Mouse (Mus musculus): ENCODE data around the gene Gm9887.

GRCm38 (mm10) chr12:69366424-69366823 is 5.8 kb downstream of the Gm9887 start:
- TF ChIP-seq CTCF (IDR thresholded peaks at IDR 0.05; ENCODE audit: control insufficient read depth, insufficient read depth, low read length), result no peak
- no peak for TF ChIP-seq POLR2A (IDR thresholded peaks at IDR 0.05; ENCODE audit: borderline replicate concordance, control insufficient read depth, low read depth, low read length)
